Mouse (Mus musculus) stomach, postnatal 0 days (tissue): ENCODE results near the gene Fam124b.

Source experiments
- CTCF ChIP-seq: IDR thresholded peaks from 2 replicates; pipeline ENCODE4 v1.5.1; 2016; ENCODE audit warnings: antibody characterized with exemption, low read depth, mild to moderate bottlenecking, moderate library complexity
- EP300 ChIP-seq: optimal IDR thresholded peaks from 2 replicates; pipeline ENCODE3; 2016; ENCODE audit warnings: antibody characterized with exemption

DNA sequence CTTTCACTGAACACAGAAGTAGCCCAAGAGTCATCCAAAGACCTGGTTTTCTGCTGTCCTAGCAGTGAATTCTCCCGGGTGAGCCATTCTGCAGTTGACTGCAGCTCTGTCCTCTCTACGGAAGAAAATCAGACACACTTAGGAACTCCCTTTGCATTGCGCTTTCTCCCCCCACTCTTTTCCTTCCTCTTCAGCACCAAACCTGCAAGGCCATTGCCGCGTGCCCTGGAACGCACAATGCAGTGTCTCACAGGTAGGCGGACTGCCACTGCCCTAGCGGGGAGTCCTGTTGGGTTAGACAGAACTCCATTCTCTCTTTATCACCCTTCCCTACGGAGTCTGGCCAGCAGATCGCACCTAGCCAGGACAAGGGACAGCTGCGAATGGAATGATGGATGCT lies 21.2 kb upstream of the Fam124b start:
- TF ChIP-seq CTCF (no peak), EP300 (no peak)
